Mouse (Mus musculus) small intestine, adult 2 months (tissue): ENCODE measurements around the gene Oit1.

Source experiments
- CTCF ChIP-seq: fragments of 200-500 bp; IDR thresholded peaks from 2 replicates; pipeline ENCODE4 v1.5.1; 2012; ENCODE audit warnings: low read depth, mild to moderate bottlenecking, control low read depth, inconsistent platforms, low read length, moderate library complexity, mixed read lengths; ENCODE audit not compliant: insufficient replicate concordance, insufficient read length; ENCODE audit errors: extremely low read depth
- POLR2A ChIP-seq: fragments of 200-500 bp; IDR thresholded peaks from 2 replicates; pipeline ENCODE4 v1.6.1; 2012; ENCODE audit warnings: low read depth, mild to moderate bottlenecking, control low read depth, inconsistent platforms, low read length, moderate library complexity

DNA sequence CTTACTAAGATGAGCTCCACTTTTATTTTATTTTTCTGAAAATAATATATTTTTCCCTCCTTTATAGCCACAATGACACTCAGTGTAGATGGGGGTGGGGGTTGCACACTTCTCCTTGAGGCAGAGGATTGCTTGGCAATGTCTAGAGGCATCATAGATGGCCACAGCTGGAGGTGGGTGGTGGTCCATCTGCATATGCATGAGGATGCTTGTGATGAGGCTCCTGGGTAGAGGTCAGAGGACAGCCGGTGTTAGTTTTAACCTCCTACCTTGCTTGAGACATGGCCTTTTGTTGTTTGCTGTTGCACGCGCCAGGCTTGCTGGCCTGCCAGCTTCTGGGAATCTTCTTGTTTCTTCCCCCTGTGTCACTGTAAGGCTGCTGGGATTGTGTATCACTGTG lies 24.8 kb upstream of the Oit1 start:
- TF ChIP-seq CTCF = no peak
- no peak for TF ChIP-seq POLR2A
